Mouse (Mus musculus) midbrain, embryonic 14.5 days (tissue): Measurements from ENCODE around the gene Ovol1. TPM values are rescaled to one million over a fixed set of nuclear protein-coding genes. Genes with fewer than 3 reads are reported as not detected.

Experiments
- ATAC-seq: fragments of 200-750 bp; cut with Nextera tagmentation; 2 replicates; pipeline ENCODE4 v1.8.0; 2017; ENCODE audit warnings: moderate number of reproducible peaks, moderate library complexity; ENCODE audit not compliant: low FRiP score, low TSS enrichment
- DNase-seq: peaks from one replicate; pipeline ENCODE4 v3.0.0-alpha.2; 2015
- H3K27ac ChIP-seq: fragments of 300-500 bp; sonication (generic); replicated peaks from 2 replicates; pipeline ENCODE4 v1.5.1; 2014; ENCODE audit warnings: mild to moderate bottlenecking, low read depth, low read length, moderate library complexity
- H3K27me3 ChIP-seq: fragments of 300-500 bp; sonication (generic); 2 replicates; pipeline ENCODE4 v1.6.1; 2014; ENCODE audit warnings: low read length, control low read depth, mixed read lengths; ENCODE audit not compliant: control insufficient read depth, insufficient read depth
- H3K36me3 ChIP-seq: fragments of 300-500 bp; sonication (generic); 2 replicates; pipeline ENCODE4 v1.6.1; 2014; ENCODE audit warnings: low read length, control low read depth; ENCODE audit not compliant: control insufficient read depth, insufficient read depth
- H3K4me1 ChIP-seq: fragments of 300-500 bp; sonication (generic); 2 replicates; pipeline ENCODE4 v1.6.1; 2014; ENCODE audit warnings: mild to moderate bottlenecking, antibody characterized with exemption, low read length, control low read depth; ENCODE audit not compliant: control insufficient read depth, insufficient read depth
- H3K4me2 ChIP-seq: fragments of 300-500 bp; sonication (generic); 2 replicates; pipeline ENCODE4 v1.6.1; 2014; ENCODE audit warnings: mild to moderate bottlenecking, low read length, moderate library complexity
- H3K4me3 ChIP-seq: fragments of 300-500 bp; sonication (generic); replicated peaks from 2 replicates; pipeline ENCODE4 v1.5.1; 2014; ENCODE audit warnings: low read depth, low read length
- H3K9ac ChIP-seq: fragments of 300-500 bp; sonication (generic); replicated peaks from 2 replicates; pipeline ENCODE4 v1.6.1; 2014; ENCODE audit warnings: mild to moderate bottlenecking, low read length, moderate library complexity
- H3K9me3 ChIP-seq: fragments of 300-500 bp; sonication (generic); 2 replicates; pipeline ENCODE4 v1.6.1; 2016; ENCODE audit warnings: low read length, control low read depth, mixed read lengths; ENCODE audit not compliant: control insufficient read depth
- WGBS: fragments of 180-500 bp; shearing (Covaris S2); extraction: QIAGEN DNeasy Blood & Tissue Kit; methylation state at CpG from one replicate; pipeline ENCODE4 v1.1.7; 2014; 5-methylcytosine and 5-hydroxymethylcytosine counted together
- polyA plus RNA-seq: library from polyadenylated mRNA; unstranded; fragments of >200 nt; fragmentation: Nextera tagmentation; extraction: Ambion mirVana; gene quantifications from 2 replicates; pipeline ENCODE4 v1.2.1, GENCODE M21; 2014

Gene Ovol1
- polyA plus RNA-seq = not detected in 2 replicates

- no peak within 1 kb of the TSS for H3K27ac ChIP-seq
- H3K9me3 ChIP-seq = no peaks in the 10 kb centered on the region
- peak within 1 kb of the TSS; percentile 57 for H3K4me2 ChIP-seq
- H3K4me3 ChIP-seq = peak within 1 kb of the TSS; percentile 31
- H3K36me3 ChIP-seq = no peaks in the 10 kb centered on the region
- peak within 1 kb of the TSS; percentile 26; the same call in 1 of the 2 replicates for H3K9ac ChIP-seq
- DNase-seq = peak; percentile 50
- WGBS = 2% methylated on average over 57 of the region's 57 CpGs
- ATAC-seq = no peak
- H3K27me3 ChIP-seq = peaks cover 67% of the 10 kb centered on the region
- H3K4me1 ChIP-seq = 0 out of 2 replicates have a peak, but pooled peaks cover 12% of the 10 kb centered on the region
Observed at GRCm38 (mm10) chr19:5560457-5561041, at the start of gene Ovol1. TSS of gene Ovol1 (minus strand) at chr19:5560646.

- no peaks in the 10 kb centered on the region for H3K9me3 ChIP-seq
- peak within 1 kb of the TSS; percentile 81 for H3K4me2 ChIP-seq
- H3K4me3 ChIP-seq = peak within 1 kb of the TSS; percentile 63
- DNase-seq (peak; percentile 95), ATAC-seq (peak; percentile 93)
- peaks cover 22% of the 10 kb centered on the region for H3K4me1 ChIP-seq
- peak within 1 kb of the TSS; percentile 99 for H3K27ac ChIP-seq
- peak within 1 kb of the TSS; percentile 89 for H3K9ac ChIP-seq
- WGBS = under 1% methylated on average over 54 of the region's 55 CpGs
- H3K27me3 ChIP-seq = no peaks in the 10 kb centered on the region
- H3K36me3 ChIP-seq = peaks cover 41% of the 10 kb centered on the region
Observed at GRCm38 (mm10) chr19:5609547-5610404, 49.3 kb upstream of the Ovol1 start, which contains the start of gene Kat5. TSS of gene Kat5 (minus strand) at chr19:5610237.

- WGBS = 64% methylated on average over 10 of the region's 10 CpGs
- peak overlapping the region; percentile 99 for H3K27ac ChIP-seq
- peaks cover 22% of the 10 kb centered on the region for H3K4me1 ChIP-seq
- H3K4me2 ChIP-seq = peak overlapping the region; percentile 81
- ATAC-seq = no peak; the same call in 1 of the 2 replicates
- DNase-seq = no peak
- H3K9ac ChIP-seq = peak overlapping the region; percentile 89
- peak overlapping the region; percentile 63 for H3K4me3 ChIP-seq
- peaks cover 47% of the 10 kb centered on the region for H3K36me3 ChIP-seq
- no peaks in the 10 kb centered on the region for H3K27me3 ChIP-seq
- H3K9me3 ChIP-seq = no peaks in the 10 kb centered on the region
Observed at GRCm38 (mm10) chr19:5609171-5609546, 48.7 kb upstream of the Ovol1 start.

- ATAC-seq = no peak
- 94% methylated on average over 13 of the region's 13 CpGs for WGBS
- Histone ChIP-seq H3K9ac (peak overlapping the region; percentile 89), H3K36me3 (peaks cover 52% of the 10 kb centered on the region), H3K27ac (peak overlapping the region; percentile 99; the same call in 1 of the 2 replicates), H3K27me3 (no peaks in the 10 kb centered on the region), H3K4me3 (peak overlapping the region; percentile 63), H3K4me2 (peak overlapping the region; percentile 81), H3K4me1 (peaks cover 22% of the 10 kb centered on the region), H3K9me3 (no peaks in the 10 kb centered on the region)
- DNase-seq = no peak
Observed at GRCm38 (mm10) chr19:5608707-5609106, 48.3 kb upstream of the Ovol1 start.

GRCm38 (mm10) chr19:5607705-5608410, 47.4 kb upstream of the Ovol1 start:
- no peak overlapping the region for H3K9ac ChIP-seq
- H3K4me3 ChIP-seq = no peak overlapping the region
- no peak overlapping the region for H3K27ac ChIP-seq
- DNase-seq (no peak), ATAC-seq (no peak)
- peaks cover 60% of the 10 kb centered on the region for H3K36me3 ChIP-seq
- peaks cover 26% of the 10 kb centered on the region for H3K4me1 ChIP-seq
- no peaks in the 10 kb centered on the region for H3K27me3 ChIP-seq
- H3K9me3 ChIP-seq = no peaks in the 10 kb centered on the region
- H3K4me2 ChIP-seq = peak overlapping the region; percentile 19; the same call in 1 of the 2 replicates
- WGBS = 97% methylated on average over 26 of the region's 26 CpGs

- Histone ChIP-seq H3K27me3 (no peaks in the 10 kb centered on the region), H3K9me3 (no peaks in the 10 kb centered on the region), H3K4me3 (no peak overlapping the region), H3K9ac (no peak overlapping the region), H3K4me2 (no peak overlapping the region), H3K27ac (no peak overlapping the region), H3K4me1 (peaks cover 33% of the 10 kb centered on the region), H3K36me3 (peaks cover 61% of the 10 kb centered on the region)
- ATAC-seq (no peak), DNase-seq (no peak)
- 89% methylated on average over 8 of the region's 8 CpGs for WGBS
Observed at GRCm38 (mm10) chr19:5606196-5606595, 45.8 kb upstream of the Ovol1 start.

GRCm38 (mm10) chr19:5605126-5605525, 44.7 kb upstream of the Ovol1 start:
- Histone ChIP-seq H3K36me3 (peaks cover 61% of the 10 kb centered on the region), H3K9ac (no peak overlapping the region)
- WGBS = 92% methylated on average over 7 of the region's 7 CpGs

GRCm38 (mm10) chr19:5603664-5604063, 43.2 kb upstream of the Ovol1 start:
- H3K4me1 ChIP-seq = peaks cover 17% of the 10 kb centered on the region

More at GRCm38 (mm10) chr19:5605126-5605525, 44.7 kb upstream of the Ovol1 start:
- no peak overlapping the region for H3K27ac ChIP-seq
- H3K4me1 ChIP-seq = peaks cover 24% of the 10 kb centered on the region
- ATAC-seq (no peak), DNase-seq (no peak)
- H3K4me2 ChIP-seq = no peak overlapping the region
- H3K4me3 ChIP-seq = no peak overlapping the region
- no peaks in the 10 kb centered on the region for H3K27me3 ChIP-seq
- H3K9me3 ChIP-seq = no peaks in the 10 kb centered on the region

More at GRCm38 (mm10) chr19:5603664-5604063, 43.2 kb upstream of the Ovol1 start:
- no peaks in the 10 kb centered on the region for H3K27me3 ChIP-seq
- no peak overlapping the region for H3K4me2 ChIP-seq
- WGBS = 94% methylated on average over 7 of the region's 7 CpGs
- no peaks in the 10 kb centered on the region for H3K9me3 ChIP-seq
- no peak overlapping the region for H3K27ac ChIP-seq
- DNase-seq (no peak), ATAC-seq (no peak)
- H3K9ac ChIP-seq = no peak overlapping the region
- no peak overlapping the region for H3K4me3 ChIP-seq
- H3K36me3 ChIP-seq = peaks cover 59% of the 10 kb centered on the region
